Mouse (Mus musculus): ENCODE data around the gene Gm49776.

DNA sequence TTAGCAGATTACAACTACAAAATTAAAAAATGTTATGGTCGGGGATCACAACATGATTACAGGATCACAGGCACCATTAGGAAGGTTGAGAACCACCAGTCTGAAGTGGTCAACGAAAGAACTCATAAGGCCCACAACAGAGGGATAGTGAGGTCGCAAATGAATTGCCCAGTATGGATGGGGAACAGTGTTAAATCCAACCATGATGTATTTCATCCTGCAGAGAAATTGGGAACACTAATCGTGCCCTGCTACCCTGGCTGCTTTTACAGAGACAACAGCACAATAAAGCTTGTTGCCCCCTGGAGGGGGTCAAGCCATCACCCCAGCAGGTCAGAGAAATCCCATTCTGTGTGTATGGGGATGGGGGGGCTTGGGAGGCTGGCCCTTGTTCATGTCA, 7.9 kb downstream of the Gm49776 start:
- no peak for TF ChIP-seq CTCF (IDR thresholded peaks at IDR 0.05; ENCODE audit: control insufficient read depth, insufficient read depth, insufficient read length)
- no peak for TF ChIP-seq USF1 (IDR thresholded peaks at IDR 0.05; ENCODE audit: low read depth)
- no peak for TF ChIP-seq CEBPB (IDR thresholded peaks at IDR 0.05; ENCODE audit: low read depth)
- no peak for TF ChIP-seq MYOD1 (IDR thresholded peaks at IDR 0.05; ENCODE audit: control insufficient read depth, insufficient read length, low read depth)

All from C2C12 (cell line).